Mouse (Mus musculus): ENCODE measurements at regions not wholly inside any gene's neighbourhood (a gene's known extent, or its start where the extent isn't known, plus 50 kb on each side); places are given as distances from the start of the nearest gene placed in this dataset.

- peaks cover 9% of the 10 kb centered on the region; the same call in 1 of the 2 replicates for H3K4me1 ChIP-seq (ENCODE audit: control insufficient read depth, insufficient read depth, low read length)
- WGBS = 46% methylated on average over 7 of the region's 7 CpGs
- H3K27me3 ChIP-seq (replicated peaks; ENCODE audit: control insufficient read depth, insufficient read depth, low read length) = peaks cover 15% of the 10 kb centered on the region
- no peak overlapping the region for H3K9ac ChIP-seq (ENCODE audit: low read depth, low read length)
- H3K9me3 ChIP-seq (ENCODE audit: control insufficient read depth, low read length) = no peaks in the 10 kb centered on the region
- no peak overlapping the region for H3K27ac ChIP-seq (replicated peaks; ENCODE audit: low read depth, low read length)
- no peak overlapping the region for H3K4me2 ChIP-seq (ENCODE audit: low read depth, low read length)
- H3K36me3 ChIP-seq (ENCODE audit: control insufficient read depth, insufficient read depth, low read length) = no peaks in the 10 kb centered on the region
- H3K4me3 ChIP-seq (ENCODE audit: low read depth, low read length) = no peak overlapping the region
- ATAC-seq (ENCODE audit: low read depth) (no peak), DNase-seq (ENCODE audit: low spot score) (peak; percentile 40)
Observed at GRCm38 (mm10) chr2:129904753-129905152, 104.4 kb downstream of the Stk35 start.

GRCm38 (mm10) chr2:129908701-129909425, 103.3 kb upstream of the Tgm3 start:
- Histone ChIP-seq H3K27ac (replicated peaks; ENCODE audit: low read depth, low read length) (no peak overlapping the region), H3K27me3 (replicated peaks; ENCODE audit: control insufficient read depth, insufficient read depth, low read length) (peaks cover 15% of the 10 kb centered on the region), H3K36me3 (ENCODE audit: control insufficient read depth, insufficient read depth, low read length) (no peaks in the 10 kb centered on the region), H3K9ac (ENCODE audit: low read depth, low read length) (peak overlapping the region; percentile 49), H3K9me3 (ENCODE audit: control insufficient read depth, low read length) (no peaks in the 10 kb centered on the region), H3K4me3 (ENCODE audit: low read depth, low read length) (peak overlapping the region; percentile 30), H3K4me2 (ENCODE audit: low read depth, low read length) (peak overlapping the region; percentile 49), H3K4me1 (ENCODE audit: control insufficient read depth, insufficient read depth, low read length) (peaks cover 19% of the 10 kb centered on the region)
- DNase-seq (ENCODE audit: low spot score) = peak; percentile 82
- 2% methylated on average over 28 of the region's 28 CpGs for WGBS
- peak; percentile 93 for ATAC-seq (ENCODE audit: low read depth)

DNA sequence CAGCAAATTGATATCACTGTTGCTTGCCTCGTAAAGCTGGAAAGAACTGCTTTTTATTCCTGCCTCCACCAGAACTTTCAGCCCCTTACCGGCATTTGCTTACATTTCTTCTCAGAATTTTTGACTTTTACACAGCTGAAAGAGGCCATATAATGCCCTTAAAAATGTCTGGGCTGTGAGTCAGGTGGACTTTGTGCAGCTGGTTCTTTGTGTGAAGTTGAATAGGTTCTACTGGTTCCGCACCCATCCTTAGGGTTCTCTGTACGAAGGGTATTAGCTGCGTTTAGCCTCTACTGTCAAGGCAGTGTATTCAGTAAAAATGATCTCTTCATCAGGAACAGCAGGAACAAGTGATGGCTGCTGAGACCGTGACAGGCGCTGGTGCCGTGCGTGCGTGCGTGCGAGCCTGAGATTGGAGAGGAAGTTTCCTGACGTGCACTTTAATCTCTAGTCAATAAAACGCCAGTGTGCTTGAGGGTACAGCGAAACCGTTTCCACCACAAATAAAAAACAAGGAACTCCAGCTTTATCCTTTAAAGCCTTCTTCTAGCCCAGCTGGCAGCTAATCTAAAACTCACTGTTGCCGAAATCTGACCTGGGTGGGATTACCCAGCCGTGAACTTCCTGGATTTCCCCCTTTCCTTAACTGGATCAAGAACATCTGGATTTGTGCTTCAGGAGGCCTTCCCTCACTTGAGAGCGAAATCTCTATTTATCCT, 100.8 kb upstream of the Tgm3 start:
- Histone ChIP-seq H3K4me1 (ENCODE audit: control insufficient read depth, insufficient read depth, low read length) (peaks cover 19% of the 10 kb centered on the region), H3K4me3 (ENCODE audit: low read depth, low read length) (no peak overlapping the region), H3K27ac (replicated peaks; ENCODE audit: low read depth, low read length) (no peak overlapping the region), H3K4me2 (ENCODE audit: low read depth, low read length) (peak overlapping the region; percentile 19; the same call in 1 of the 2 replicates), H3K27me3 (replicated peaks; ENCODE audit: control insufficient read depth, insufficient read depth, low read length) (peaks cover 11% of the 10 kb centered on the region), H3K9me3 (ENCODE audit: control insufficient read depth, low read length) (no peaks in the 10 kb centered on the region), H3K9ac (ENCODE audit: low read depth, low read length) (no peak overlapping the region), H3K36me3 (ENCODE audit: control insufficient read depth, insufficient read depth, low read length) (no peaks in the 10 kb centered on the region)
- ATAC-seq (ENCODE audit: low read depth) = peak; percentile 48; the same call in 1 of the 2 replicates
- 21% methylated on average over 19 of the region's 19 CpGs for WGBS
- DNase-seq (ENCODE audit: low spot score) = peak; percentile 45

- H3K4me3 ChIP-seq (ENCODE audit: low read depth, low read length) = no peak overlapping the region
- H3K27ac ChIP-seq (replicated peaks; ENCODE audit: low read depth, low read length) = no peak overlapping the region
- no peaks in the 10 kb centered on the region for H3K9me3 ChIP-seq (ENCODE audit: control insufficient read depth, low read length)
- H3K36me3 ChIP-seq (ENCODE audit: control insufficient read depth, insufficient read depth, low read length) = no peaks in the 10 kb centered on the region
- ATAC-seq (ENCODE audit: low read depth) = no peak
- H3K4me1 ChIP-seq (ENCODE audit: control insufficient read depth, insufficient read depth, low read length) = peaks cover 19% of the 10 kb centered on the region
- H3K9ac ChIP-seq (ENCODE audit: low read depth, low read length) = no peak overlapping the region
- H3K4me2 ChIP-seq (ENCODE audit: low read depth, low read length) = no peak overlapping the region
- 52% methylated on average over 8 of the region's 8 CpGs for WGBS
- H3K27me3 ChIP-seq (replicated peaks; ENCODE audit: control insufficient read depth, insufficient read depth, low read length) = peaks cover 11% of the 10 kb centered on the region
- no peak for DNase-seq (ENCODE audit: low spot score)
Observed at GRCm38 (mm10) chr2:129912556-129912955, 99.6 kb upstream of the Tgm3 start.

- 70% methylated on average over 8 of the region's 8 CpGs for WGBS
- DNase-seq (ENCODE audit: low spot score) (no peak), ATAC-seq (ENCODE audit: low read depth) (no peak)
- H3K9ac ChIP-seq (ENCODE audit: low read depth, low read length) = 0 out of 2 replicates have a peak overlapping the region, but pooled peaks have one; percentile 9
- peaks cover 11% of the 10 kb centered on the region for H3K4me1 ChIP-seq (ENCODE audit: control insufficient read depth, insufficient read depth, low read length)
- H3K4me2 ChIP-seq (ENCODE audit: low read depth, low read length) = no peak overlapping the region
- H3K4me3 ChIP-seq (ENCODE audit: low read depth, low read length) = no peak overlapping the region
- H3K9me3 ChIP-seq (ENCODE audit: control insufficient read depth, low read length) = no peaks in the 10 kb centered on the region
- peaks cover 3% of the 10 kb centered on the region for H3K27me3 ChIP-seq (replicated peaks; ENCODE audit: control insufficient read depth, insufficient read depth, low read length)
- H3K36me3 ChIP-seq (ENCODE audit: control insufficient read depth, insufficient read depth, low read length) = no peaks in the 10 kb centered on the region
- H3K27ac ChIP-seq (replicated peaks; ENCODE audit: low read depth, low read length) = no peak overlapping the region
Observed at GRCm38 (mm10) chr2:129914261-129914660, 97.9 kb upstream of the Tgm3 start.

DNA sequence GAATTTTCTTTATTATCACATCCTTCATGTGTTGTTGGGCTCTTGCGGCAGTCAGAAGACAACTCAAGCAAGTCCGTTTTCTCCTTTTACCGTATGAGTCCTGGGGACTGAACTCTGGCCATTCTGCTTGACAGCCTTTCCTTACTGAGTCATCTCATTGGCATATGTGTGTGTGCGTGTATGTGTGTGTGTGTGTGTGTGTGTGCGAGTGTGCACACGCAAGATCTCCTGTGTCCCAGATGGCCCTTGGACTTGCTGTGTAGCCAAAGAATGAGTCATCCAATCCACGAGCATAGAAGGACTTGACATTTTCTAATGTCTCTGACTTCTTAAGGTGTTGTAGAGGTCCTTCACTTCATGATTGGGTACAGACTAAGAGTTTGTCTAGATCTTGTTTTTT, 95.7 kb upstream of the Tgm3 start:
- Histone ChIP-seq H3K27ac (replicated peaks; ENCODE audit: low read depth, low read length) (no peak overlapping the region), H3K27me3 (replicated peaks; ENCODE audit: control insufficient read depth, insufficient read depth, low read length) (no peaks in the 10 kb centered on the region), H3K4me2 (ENCODE audit: low read depth, low read length) (no peak overlapping the region), H3K9me3 (ENCODE audit: control insufficient read depth, low read length) (no peaks in the 10 kb centered on the region), H3K36me3 (ENCODE audit: control insufficient read depth, insufficient read depth, low read length) (no peaks in the 10 kb centered on the region), H3K9ac (ENCODE audit: low read depth, low read length) (no peak overlapping the region), H3K4me1 (ENCODE audit: control insufficient read depth, insufficient read depth, low read length) (peaks cover 4% of the 10 kb centered on the region; the same call in 1 of the 2 replicates), H3K4me3 (ENCODE audit: low read depth, low read length) (no peak overlapping the region)
- 92% methylated on average over 7 of the region's 7 CpGs for WGBS
- ATAC-seq (ENCODE audit: low read depth) (no peak), DNase-seq (ENCODE audit: low spot score) (no peak)

DNA sequence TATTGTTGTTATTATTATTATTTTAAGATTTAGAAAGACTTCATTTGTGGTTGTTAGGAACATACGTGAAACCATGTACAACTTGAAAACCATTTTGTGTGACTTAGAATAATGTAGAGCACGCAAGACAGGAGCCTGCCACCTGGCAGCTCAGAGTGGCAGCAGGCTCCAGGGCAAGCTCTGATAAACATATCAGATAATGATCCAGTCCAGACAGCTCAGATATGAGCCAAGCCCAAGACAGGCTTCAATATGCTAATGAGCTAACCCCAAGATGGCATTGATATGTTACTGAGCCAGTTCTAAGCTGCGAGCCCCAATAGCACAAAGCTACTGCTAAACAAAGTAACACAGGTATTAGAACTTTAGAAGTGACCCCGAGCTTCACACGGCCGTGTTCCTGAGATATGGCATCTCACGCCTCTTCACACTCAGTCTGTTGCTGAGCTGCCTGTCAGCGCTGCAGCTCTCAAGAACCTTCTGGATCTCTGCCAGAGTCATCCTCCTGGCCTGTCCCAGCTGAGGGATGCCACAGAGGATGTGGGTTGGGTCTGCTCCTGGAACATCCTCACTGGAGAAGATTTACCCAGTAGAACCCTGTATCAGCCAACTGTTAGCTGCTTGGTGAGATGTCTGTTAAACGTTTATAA, 93.9 kb upstream of the Tgm3 start:
- Histone ChIP-seq H3K36me3 (ENCODE audit: control insufficient read depth, insufficient read depth, low read length) (no peaks in the 10 kb centered on the region), H3K27me3 (replicated peaks; ENCODE audit: control insufficient read depth, insufficient read depth, low read length) (no peaks in the 10 kb centered on the region), H3K27ac (replicated peaks; ENCODE audit: low read depth, low read length) (no peak overlapping the region), H3K4me3 (ENCODE audit: low read depth, low read length) (no peak overlapping the region), H3K9ac (ENCODE audit: low read depth, low read length) (no peak overlapping the region), H3K4me1 (ENCODE audit: control insufficient read depth, insufficient read depth, low read length) (no peaks in the 10 kb centered on the region), H3K9me3 (ENCODE audit: control insufficient read depth, low read length) (no peaks in the 10 kb centered on the region), H3K4me2 (ENCODE audit: low read depth, low read length) (no peak overlapping the region)
- DNase-seq (ENCODE audit: low spot score) (no peak), ATAC-seq (ENCODE audit: low read depth) (no peak)
- WGBS = 76% methylated on average over 9 of the region's 9 CpGs

- no peak overlapping the region for H3K4me3 ChIP-seq (ENCODE audit: low read depth, low read length)
- ATAC-seq (ENCODE audit: low read depth) (no peak), DNase-seq (ENCODE audit: low spot score) (no peak)
- H3K9ac ChIP-seq (ENCODE audit: low read depth, low read length) = no peak overlapping the region
- H3K4me2 ChIP-seq (ENCODE audit: low read depth, low read length) = no peak overlapping the region
- no peaks in the 10 kb centered on the region for H3K9me3 ChIP-seq (ENCODE audit: control insufficient read depth, low read length)
- H3K27ac ChIP-seq (replicated peaks; ENCODE audit: low read depth, low read length) = no peak overlapping the region
- H3K4me1 ChIP-seq (ENCODE audit: control insufficient read depth, insufficient read depth, low read length) = no peaks in the 10 kb centered on the region
- no peaks in the 10 kb centered on the region for H3K36me3 ChIP-seq (ENCODE audit: control insufficient read depth, insufficient read depth, low read length)
- WGBS = 93% methylated on average over 4 of the region's 4 CpGs
- no peaks in the 10 kb centered on the region for H3K27me3 ChIP-seq (replicated peaks; ENCODE audit: control insufficient read depth, insufficient read depth, low read length)
Observed at GRCm38 (mm10) chr2:129919551-129919950, 92.6 kb upstream of the Tgm3 start.

All from embryonic facial prominence, embryonic 14.5 days (tissue).